Mouse (Mus musculus) liver, adult 2 months (tissue): ENCODE data around the gene Fads6.

Experiments used
- CTCF ChIP-seq: fragments of 200-500 bp; IDR thresholded peaks from 2 replicates; pipeline ENCODE4 v1.5.1; 2011; ENCODE audit warnings: low read depth, low read length, control low read depth
- POLR2A ChIP-seq: fragments of 200-500 bp; IDR thresholded peaks from 2 replicates; pipeline ENCODE4 v1.6.1; 2011; ENCODE audit warnings: low read length, control low read depth; ENCODE audit not compliant: insufficient read depth; ENCODE audit errors: extremely low read depth

DNA sequence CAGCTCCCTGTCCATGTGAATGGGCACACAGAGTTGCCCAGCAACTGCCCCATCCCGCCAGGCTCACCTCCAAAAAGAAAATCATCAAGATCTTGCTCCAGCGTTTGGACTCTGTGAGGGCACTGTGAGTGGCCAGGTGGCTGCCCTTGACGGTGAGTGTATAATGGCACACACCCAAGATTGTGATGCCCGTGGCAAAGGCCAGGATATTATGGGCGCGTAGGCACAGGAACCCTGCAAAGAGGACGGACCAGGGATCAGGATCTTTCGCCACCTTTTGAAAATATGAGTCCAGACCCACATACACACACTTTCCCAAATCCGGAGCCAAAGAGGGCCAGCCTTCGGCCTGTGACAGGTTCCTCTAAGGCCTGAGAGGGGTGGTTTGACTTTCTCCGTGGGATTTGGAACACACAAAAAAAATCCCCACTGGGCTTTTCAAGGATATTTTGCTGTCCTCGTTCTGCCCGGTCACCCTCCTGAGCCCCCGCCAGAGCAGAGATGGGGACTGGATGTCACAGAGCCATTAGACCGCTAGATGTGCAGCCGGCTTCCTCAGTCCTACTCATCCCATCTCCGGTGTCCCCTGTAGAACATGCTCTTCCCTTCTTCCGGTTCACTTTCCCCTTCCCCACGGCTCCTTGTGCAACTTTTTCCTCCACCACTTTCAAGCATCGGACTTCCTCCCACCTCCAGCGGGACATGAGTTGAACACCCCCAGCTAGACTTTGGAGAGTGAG, 822 bp downstream of the Fads6 start:
- TF ChIP-seq CTCF = no peak
- TF ChIP-seq POLR2A = peak; percentile 30; the same call in 1 of the 2 replicates
